Mouse (Mus musculus): ENCODE measurements at regions not wholly inside any gene's neighbourhood (a gene's known extent, or its start where the extent isn't known, plus 50 kb on each side); places are given as distances from the start of the nearest gene placed in this dataset.

- no peak for DNase-seq (ENCODE audit: low read depth, low spot score)
Observed at GRCm38 (mm10) chr15:59138393-59139107, 249.5 kb downstream of the Gm49356 start.

GRCm38 (mm10) chr15:59141621-59142020 lies 252.5 kb downstream of the Gm49356 start:
- no peak for DNase-seq (ENCODE audit: low read depth, low spot score)

- no peak for DNase-seq (ENCODE audit: low read depth, low spot score)
Observed at GRCm38 (mm10) chr15:59142481-59142880, 253.4 kb downstream of the Gm49356 start.

- no peak for DNase-seq (ENCODE audit: low read depth, low spot score)
Observed at GRCm38 (mm10) chr15:59143891-59144290, 254.8 kb downstream of the Gm49356 start.

GRCm38 (mm10) chr15:59145679-59146078 lies 256.6 kb downstream of the Gm49356 start:
- DNase-seq (ENCODE audit: low read depth, low spot score) = peak; percentile 66

GRCm38 (mm10) chr15:59146111-59146510 lies 257.0 kb downstream of the Gm49356 start:
- peak; percentile 38 for DNase-seq (ENCODE audit: low read depth, low spot score)

GRCm38 (mm10) chr15:59146586-59147085 lies 257.5 kb downstream of the Gm49356 start:
- DNase-seq (ENCODE audit: low read depth, low spot score) = peak; percentile 31

GRCm38 (mm10) chr15:59148531-59148930 lies 259.4 kb downstream of the Gm49356 start:
- DNase-seq (ENCODE audit: low read depth, low spot score) = no peak

GRCm38 (mm10) chr15:59151506-59151905 lies 262.4 kb downstream of the Gm49356 start:
- DNase-seq (ENCODE audit: low read depth, low spot score) = no peak

- no peak for DNase-seq (ENCODE audit: low read depth, low spot score)
Observed at GRCm38 (mm10) chr15:59152786-59153388, 263.8 kb downstream of the Gm49356 start.

GRCm38 (mm10) chr15:59153416-59154250 lies 264.5 kb downstream of the Gm49356 start:
- peak; percentile 41 for DNase-seq (ENCODE audit: low read depth, low spot score)

- peak; percentile 61 for DNase-seq (ENCODE audit: low read depth, low spot score)
Observed at GRCm38 (mm10) chr15:59154407-59155288, 265.6 kb downstream of the Gm49356 start.

- no peak for DNase-seq (ENCODE audit: low read depth, low spot score)
Observed at GRCm38 (mm10) chr15:59155289-59155623, 266.2 kb downstream of the Gm49356 start.

GRCm38 (mm10) chr15:59156328-59156727 lies 267.2 kb downstream of the Gm49356 start:
- DNase-seq (ENCODE audit: low read depth, low spot score) = no peak

GRCm38 (mm10) chr15:59158760-59159159 lies 269.7 kb downstream of the Gm49356 start:
- DNase-seq (ENCODE audit: low read depth, low spot score) = no peak

GRCm38 (mm10) chr15:59160931-59161920 lies 272.1 kb downstream of the Gm49356 start:
- no peak for DNase-seq (ENCODE audit: low read depth, low spot score)

GRCm38 (mm10) chr15:59167937-59168659 lies 279.0 kb downstream of the Gm49356 start:
- no peak for DNase-seq (ENCODE audit: low read depth, low spot score)

GRCm38 (mm10) chr15:59168660-59169170 lies 279.6 kb downstream of the Gm49356 start:
- no peak for DNase-seq (ENCODE audit: low read depth, low spot score)

- no peak for DNase-seq (ENCODE audit: low read depth, low spot score)
Observed at GRCm38 (mm10) chr15:59169237-59169797, 280.2 kb downstream of the Gm49356 start.
